Mouse (Mus musculus) lung, postnatal 14 days (tissue): ENCODE measurements around the gene Chn2.
A peak's percentile ranks its signal among the peaks of the same experiment; 100 is the strongest.

Experiments
- DNase-seq: peaks from one replicate; pipeline ENCODE4 v3.0.0; 2021

The Chn2 gene

DNA sequence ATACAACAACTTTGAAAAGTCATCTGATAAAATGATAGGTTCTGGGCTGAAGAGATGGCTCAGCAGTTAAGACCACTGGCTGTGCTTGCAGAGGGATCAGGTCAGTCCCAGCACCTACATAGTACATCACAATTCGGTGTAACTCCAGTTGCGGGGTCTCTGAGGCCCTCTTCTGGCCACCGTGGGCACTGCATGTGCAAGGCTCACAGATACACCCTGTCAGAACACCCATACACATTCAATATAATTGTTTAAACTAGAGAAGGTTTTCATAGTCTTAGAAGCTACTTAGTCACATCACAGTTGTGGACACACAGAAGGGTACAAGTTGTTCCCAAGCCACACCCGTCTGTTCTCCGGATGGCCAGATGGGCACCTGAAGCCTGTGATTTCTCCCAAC lies 213.9 kb downstream of the Chn2 start:
- peak; percentile 43 for DNase-seq

GRCm38 (mm10) chr6:54253881-54254280 lies 214.5 kb downstream of the Chn2 start:
- DNase-seq = no peak

DNA sequence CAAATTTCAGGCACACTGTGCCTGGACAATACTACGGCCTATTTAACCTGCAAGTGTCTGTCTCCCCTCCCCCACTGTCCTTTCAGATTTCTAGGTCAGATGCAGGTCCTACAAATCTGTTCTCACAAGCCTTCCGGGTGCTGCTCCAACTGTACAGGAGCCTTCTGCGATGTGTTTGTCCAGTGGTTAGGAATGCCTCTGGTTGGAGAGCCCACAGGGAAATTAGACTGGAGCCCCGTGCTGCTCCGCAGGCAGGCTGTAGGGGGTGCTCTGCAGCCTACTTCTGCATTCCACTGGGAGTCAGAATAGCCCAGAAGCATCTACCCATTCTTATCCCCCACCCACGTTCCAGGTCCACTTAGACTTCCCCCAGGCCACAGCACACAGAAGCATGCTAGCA lies 215.4 kb downstream of the Chn2 start:
- no peak for DNase-seq

DNA sequence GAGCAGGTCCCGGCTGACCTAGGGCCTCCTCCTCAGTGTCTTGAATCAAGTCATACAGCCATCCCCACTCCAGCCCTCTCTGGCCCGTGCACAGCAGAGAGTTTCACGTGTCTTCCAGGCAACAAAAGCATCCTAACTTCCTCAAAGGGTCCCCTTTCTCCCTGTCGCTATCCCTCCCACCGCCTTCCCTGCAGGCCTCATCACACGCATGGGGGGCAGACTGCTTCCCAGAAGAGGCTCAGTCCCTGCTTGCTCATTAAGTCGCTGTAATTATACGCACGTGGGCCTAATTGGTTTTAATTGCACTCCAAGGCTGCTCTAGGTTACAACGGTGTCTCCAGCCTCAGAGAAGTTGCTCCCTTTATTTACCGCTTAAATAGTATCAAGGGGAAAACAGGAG lies 216.0 kb downstream of the Chn2 start:
- no peak for DNase-seq

DNA sequence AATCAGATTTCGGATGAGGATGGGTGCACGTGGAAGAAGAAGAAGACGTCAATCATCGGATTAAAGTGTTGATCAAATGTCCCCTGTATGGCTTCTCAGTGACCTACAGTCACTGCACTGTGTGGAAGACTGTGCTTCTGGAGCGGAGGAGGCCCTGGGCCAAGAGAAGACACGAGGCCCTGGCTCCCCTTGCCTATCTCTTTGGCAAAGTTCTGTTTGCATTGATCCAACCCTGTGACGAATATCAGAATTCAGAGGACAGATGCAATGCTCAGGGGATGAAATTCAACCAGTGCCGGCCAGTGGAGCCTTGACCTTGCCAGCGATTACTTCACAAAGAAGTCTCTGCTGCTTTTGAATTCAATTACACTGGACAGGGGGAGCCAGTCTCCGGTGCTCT lies 217.0 kb downstream of the Chn2 start:
- DNase-seq = no peak

- no peak for DNase-seq
Observed at GRCm38 (mm10) chr6:54257552-54257951, 218.2 kb downstream of the Chn2 start.

DNA sequence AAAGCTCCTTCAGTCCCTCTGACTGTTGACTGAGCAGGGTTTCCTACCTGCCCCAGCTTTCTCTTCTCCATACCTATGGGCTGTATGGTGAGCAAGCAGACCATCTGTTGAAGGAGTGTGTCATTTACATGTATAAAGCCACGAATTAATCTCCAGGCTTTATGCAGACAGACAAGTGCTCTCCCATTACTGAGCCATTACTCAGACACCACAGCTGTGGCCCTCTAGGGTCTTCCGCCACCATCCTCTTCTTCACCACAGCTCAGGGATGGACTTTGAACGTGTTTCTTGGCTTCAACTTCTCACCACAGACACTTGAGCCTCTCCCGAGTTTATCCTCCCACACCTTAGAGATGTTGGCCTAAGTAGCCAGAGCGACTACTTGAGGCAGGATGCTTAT lies 219.1 kb downstream of the Chn2 start:
- DNase-seq = no peak

DNA sequence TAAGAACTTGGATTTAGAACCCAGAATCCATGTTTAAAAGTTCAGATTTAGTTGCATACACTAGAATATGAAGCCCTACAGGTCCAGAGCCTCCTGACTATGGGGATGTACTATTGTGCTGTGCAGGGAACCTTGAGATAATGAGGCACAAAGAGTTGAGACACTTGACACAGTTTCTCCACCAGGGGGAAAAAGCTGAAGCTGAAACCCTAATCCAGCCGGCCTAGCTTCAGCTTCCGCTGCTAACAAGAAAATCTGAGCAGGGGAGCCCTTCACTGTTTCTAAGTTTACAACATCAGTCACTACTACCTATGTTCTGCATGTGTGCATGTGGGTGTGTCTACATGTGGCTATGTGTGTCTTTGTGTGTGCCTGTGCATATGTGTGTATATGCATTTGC lies 223.4 kb downstream of the Chn2 start:
- no peak for DNase-seq

- DNase-seq = no peak
Observed at GRCm38 (mm10) chr6:54263890-54264289, 224.5 kb downstream of the Chn2 start.

GRCm38 (mm10) chr6:54264537-54264936 lies 225.2 kb downstream of the Chn2 start:
- no peak for DNase-seq

GRCm38 (mm10) chr6:54265384-54265783 lies 226.0 kb downstream of the Chn2 start:
- no peak for DNase-seq

DNA sequence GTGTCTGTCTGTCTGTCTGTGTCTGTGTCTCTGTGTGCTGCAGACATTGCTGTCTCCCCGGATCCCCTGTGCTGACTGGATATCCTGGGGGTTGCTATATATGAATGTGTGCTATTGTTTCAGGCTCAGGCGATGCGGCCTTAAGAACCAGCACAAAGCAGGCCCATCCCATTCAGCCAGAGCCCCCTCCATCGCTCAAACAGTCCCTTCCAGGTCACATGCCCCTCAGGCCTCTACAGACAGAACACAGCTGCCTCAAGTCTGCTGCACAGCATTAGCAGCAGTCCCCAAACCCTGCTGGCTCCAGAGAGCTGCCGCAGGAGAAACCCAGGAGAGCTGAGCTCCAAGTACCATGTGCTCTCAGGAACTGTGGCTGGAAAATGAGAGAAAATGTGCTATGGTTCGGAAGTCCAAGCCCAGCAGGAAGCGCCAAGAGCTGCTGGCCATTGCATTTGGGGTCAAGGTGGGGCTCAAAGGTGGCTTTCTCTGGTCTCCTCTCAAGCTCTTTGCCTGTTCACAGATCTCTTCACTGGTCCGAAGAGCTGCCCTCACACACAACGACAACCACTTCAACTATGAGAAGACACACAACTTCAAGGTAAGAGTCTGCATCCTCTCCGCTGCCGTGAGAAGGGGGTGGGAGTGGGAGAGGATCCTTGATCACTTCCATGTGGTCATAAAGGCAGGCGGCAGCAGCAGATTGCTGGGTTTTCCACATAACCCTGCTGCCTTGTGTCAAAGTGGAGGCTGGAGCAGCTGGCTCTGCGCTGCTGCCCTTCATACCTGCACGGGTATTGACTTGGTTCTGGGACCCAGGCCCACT lies 233.4 kb downstream of the Chn2 start:
- DNase-seq = peak; percentile 28

- no peak for DNase-seq
Observed at GRCm38 (mm10) chr6:54273379-54273730, 234.0 kb downstream of the Chn2 start.

GRCm38 (mm10) chr6:54277234-54277633 lies 237.9 kb downstream of the Chn2 start:
- no peak for DNase-seq

DNA sequence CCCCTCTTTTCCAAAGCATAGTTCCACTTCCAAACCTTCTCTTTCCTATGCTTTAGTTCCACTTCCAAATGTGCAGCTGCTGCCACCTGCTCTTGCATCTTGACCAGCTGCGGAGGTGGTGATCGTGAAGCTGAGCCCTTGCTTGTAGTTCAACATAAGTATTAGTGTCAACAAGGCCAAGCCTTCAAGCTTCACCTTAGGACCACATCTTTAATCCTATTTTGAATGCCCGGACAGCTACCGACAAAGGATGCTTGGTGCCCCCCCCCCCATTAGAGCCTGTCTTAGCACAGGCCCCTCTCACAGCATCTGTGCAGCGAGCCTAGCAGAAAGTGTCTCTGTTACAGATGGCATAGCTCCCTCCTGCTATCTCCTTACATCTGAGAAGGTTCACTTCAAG lies 238.5 kb downstream of the Chn2 start:
- DNase-seq = no peak

GRCm38 (mm10) chr6:54278613-54279012 lies 239.3 kb downstream of the Chn2 start:
- no peak for DNase-seq

GRCm38 (mm10) chr6:54279391-54279790 lies 240.0 kb downstream of the Chn2 start:
- DNase-seq = peak; percentile 24

DNA sequence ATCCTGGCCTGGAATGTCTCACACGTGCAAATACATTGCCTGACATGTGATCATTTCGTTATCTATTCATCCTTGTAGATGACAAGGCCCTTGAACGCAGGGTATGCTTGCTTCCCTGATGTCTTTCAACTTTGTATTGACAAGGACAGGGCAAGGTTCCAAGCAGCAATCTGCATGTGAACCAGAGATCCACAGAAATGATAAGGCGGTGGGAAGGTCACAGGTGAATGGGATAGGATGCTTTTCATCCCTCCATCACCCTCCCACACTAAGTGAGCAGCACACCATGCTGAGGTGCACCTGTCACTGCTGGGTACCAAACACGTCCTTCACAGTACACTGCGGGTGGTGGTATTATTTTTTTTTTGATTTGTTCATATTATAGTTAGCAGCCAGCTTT lies 240.9 kb downstream of the Chn2 start:
- DNase-seq = no peak

- no peak for DNase-seq
Observed at GRCm38 (mm10) chr6:54283299-54283698, 243.9 kb downstream of the Chn2 start.

DNA sequence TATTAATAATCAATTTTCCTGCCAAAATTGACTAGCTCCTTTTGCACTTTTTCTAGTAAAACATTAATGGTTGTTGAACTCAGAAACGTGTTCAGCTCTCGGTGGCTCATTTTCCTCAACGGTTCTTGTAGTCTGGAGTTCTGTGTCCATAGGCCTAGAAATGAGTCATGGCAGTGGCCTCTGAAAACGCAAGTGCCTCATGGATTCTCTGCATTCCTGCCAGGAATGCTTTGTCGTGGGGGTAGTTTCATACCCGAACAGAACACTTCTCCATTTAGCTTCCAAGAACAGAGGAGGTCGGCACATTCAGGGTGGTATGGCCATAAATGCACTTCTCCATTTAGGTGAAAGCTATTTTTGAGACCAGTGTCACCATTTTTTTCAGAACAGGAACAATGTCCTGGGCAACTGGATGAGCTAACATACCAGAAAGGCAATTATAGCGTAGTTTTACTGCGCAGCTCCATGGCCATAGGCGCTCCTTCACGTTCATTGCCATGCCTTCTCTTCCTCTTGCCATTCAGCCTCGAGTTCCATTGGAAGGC lies 244.9 kb downstream of the Chn2 start:
- DNase-seq = no peak

GRCm38 (mm10) chr6:54286813-54287212 lies 247.5 kb downstream of the Chn2 start:
- DNase-seq = no peak

- no peak for DNase-seq
Observed at GRCm38 (mm10) chr6:54289774-54290500, 250.6 kb downstream of the Chn2 start.

DNA sequence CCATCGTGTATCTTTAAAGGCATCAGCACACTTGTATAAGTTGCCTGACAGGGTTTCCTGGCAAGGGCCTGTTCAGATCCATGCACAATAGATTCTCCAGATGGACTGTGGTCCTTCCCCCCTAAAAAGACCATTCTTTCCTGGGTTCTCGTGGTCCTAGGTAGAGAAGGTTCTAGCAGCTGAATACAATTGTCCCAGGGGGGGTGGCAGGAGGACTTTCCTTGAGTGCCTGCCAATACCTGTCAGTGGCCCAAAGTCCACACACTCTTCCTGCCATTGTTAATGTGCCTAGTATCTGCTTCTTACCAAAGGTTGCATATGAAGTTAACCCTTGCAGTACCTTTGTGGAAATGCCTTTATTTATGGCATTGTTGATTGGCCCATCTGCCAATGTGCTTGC lies 257.9 kb downstream of the Chn2 start:
- DNase-seq = no peak

- DNase-seq = peak; percentile 54
Observed at GRCm38 (mm10) chr6:54299417-54299816, 260.1 kb downstream of the Chn2 start.
